Mouse (Mus musculus) gastrocnemius, postnatal 10 days (tissue): ENCODE results near the gene Ralgps1. TPM values are rescaled to one million over a fixed set of nuclear protein-coding genes. Genes with fewer than 3 reads are reported as not detected.

ENCODE experiments used
- DNase-seq: peaks from one replicate; pipeline ENCODE4 v3.0.0; 2021; ENCODE audit warnings: mixed read lengths
- total RNA-seq, 2 experiments: library from RNA; stranded (reverse); gene quantifications; 2 replicates each; pipeline ENCODE4 v1.2.3; 2021

Gene Ralgps1
- total RNA-seq, 2 experiments from 2014 or later, result 4.1 to 5.2 TPM

- peak; percentile 63 for DNase-seq
Measured at GRCm38 (mm10) chr2:33173686-33174085, 197.6 kb downstream of the Ralgps1 start.

GRCm38 (mm10) chr2:33173126-33173525 lies 198.2 kb downstream of the Ralgps1 start:
- DNase-seq, result no peak

- DNase-seq, result no peak
Measured at GRCm38 (mm10) chr2:33170777-33171565, 200.3 kb downstream of the Ralgps1 start.

- no peak for DNase-seq
Measured at GRCm38 (mm10) chr2:33169445-33169844, 201.8 kb downstream of the Ralgps1 start.

GRCm38 (mm10) chr2:33167060-33167459 lies 204.2 kb downstream of the Ralgps1 start:
- DNase-seq, result no peak

GRCm38 (mm10) chr2:33165710-33166374 lies 205.4 kb downstream of the Ralgps1 start:
- DNase-seq, result no peak

- peak; percentile 47 for DNase-seq
Measured at GRCm38 (mm10) chr2:33165229-33165628, 206.1 kb downstream of the Ralgps1 start.

GRCm38 (mm10) chr2:33164646-33165045 lies 206.6 kb downstream of the Ralgps1 start:
- no peak for DNase-seq

- DNase-seq, result no peak
Measured at GRCm38 (mm10) chr2:33162126-33162525, 209.2 kb downstream of the Ralgps1 start.

GRCm38 (mm10) chr2:33160326-33160973 lies 210.8 kb downstream of the Ralgps1 start:
- peak; percentile 73 for DNase-seq

- DNase-seq, result no peak
Measured at GRCm38 (mm10) chr2:33159593-33159992, 211.7 kb downstream of the Ralgps1 start.

GRCm38 (mm10) chr2:33158895-33159294 lies 212.4 kb downstream of the Ralgps1 start:
- DNase-seq, result no peak

- peak; percentile 26 for DNase-seq
Measured at GRCm38 (mm10) chr2:33156283-33156781, 215.0 kb downstream of the Ralgps1 start.

GRCm38 (mm10) chr2:33154751-33155372 lies 216.4 kb downstream of the Ralgps1 start:
- peak; percentile 79 for DNase-seq

- no peak for DNase-seq
Measured at GRCm38 (mm10) chr2:33146994-33147393, 224.3 kb downstream of the Ralgps1 start.

- no peak for DNase-seq
Measured at GRCm38 (mm10) chr2:33143292-33143691, 228.0 kb downstream of the Ralgps1 start.

- no peak for DNase-seq
Measured at GRCm38 (mm10) chr2:33138491-33138890, 232.8 kb downstream of the Ralgps1 start.

GRCm38 (mm10) chr2:33137731-33138130 lies 233.6 kb downstream of the Ralgps1 start:
- no peak for DNase-seq

GRCm38 (mm10) chr2:33137244-33137643 lies 234.0 kb downstream of the Ralgps1 start:
- no peak for DNase-seq

- no peak for DNase-seq
Measured at GRCm38 (mm10) chr2:33136366-33136765, 234.9 kb downstream of the Ralgps1 start.

- DNase-seq, result no peak
Measured at GRCm38 (mm10) chr2:33134766-33135490, 236.4 kb downstream of the Ralgps1 start.

GRCm38 (mm10) chr2:33132306-33132705 lies 239.0 kb downstream of the Ralgps1 start:
- DNase-seq, result no peak
